Mouse (Mus musculus): Measurements from ENCODE around the gene Erbb2.

- TF ChIP-seq POLR2A (IDR thresholded peaks at IDR 0.05; ENCODE audit: low read depth, low read length): no peak
- no peak for TF ChIP-seq CTCF (IDR thresholded peaks at IDR 0.05; ENCODE audit: extremely low read depth, insufficient read depth, insufficient read length, insufficient replicate concordance)
These were observed 57.8 kb downstream of the Erbb2 start for GRCm38 (mm10) chr11:98469761-98470714.

All from spleen, adult 2 months (tissue).